Mouse (Mus musculus): ENCODE data around the gene Gm10638.

The Gm10638 gene

GRCm38 (mm10) chr8:86791542-86791941, 46.0 kb downstream of the Gm10638 start:
- DNase-seq = no peak

GRCm38 (mm10) chr8:86794716-86795115, 49.2 kb downstream of the Gm10638 start:
- DNase-seq = no peak

Measured in cerebellum, adult 9-10 months (tissue).